Mouse (Mus musculus): Measurements from ENCODE around the gene Acvr1.

Gene Acvr1

DNA sequence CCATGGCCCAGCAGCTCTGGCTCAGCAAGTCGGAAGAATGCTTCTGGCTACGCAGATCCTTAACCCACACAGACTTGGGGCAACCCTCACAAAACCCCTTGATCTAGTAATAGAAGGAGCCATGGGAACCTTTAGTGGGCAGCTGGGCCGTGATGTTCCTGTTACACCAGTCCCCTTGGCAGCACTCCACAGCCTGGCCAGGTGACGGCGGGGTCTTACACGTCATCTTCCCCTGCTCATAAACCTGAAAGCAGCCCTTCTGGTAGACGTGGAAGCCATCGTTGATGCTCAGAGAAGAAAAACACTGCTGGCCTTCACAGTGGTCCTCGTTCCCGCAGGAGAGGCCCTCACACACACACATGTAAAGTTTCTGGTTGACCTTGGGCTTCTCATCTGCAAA, 87.4 kb downstream of the Acvr1 start:
- DNase-seq (ENCODE audit: low read depth, low spot score), result no peak

GRCm38 (mm10) chr2:58478144-58478543, 88.8 kb downstream of the Acvr1 start:
- no peak for DNase-seq (ENCODE audit: low read depth, low spot score)

DNA sequence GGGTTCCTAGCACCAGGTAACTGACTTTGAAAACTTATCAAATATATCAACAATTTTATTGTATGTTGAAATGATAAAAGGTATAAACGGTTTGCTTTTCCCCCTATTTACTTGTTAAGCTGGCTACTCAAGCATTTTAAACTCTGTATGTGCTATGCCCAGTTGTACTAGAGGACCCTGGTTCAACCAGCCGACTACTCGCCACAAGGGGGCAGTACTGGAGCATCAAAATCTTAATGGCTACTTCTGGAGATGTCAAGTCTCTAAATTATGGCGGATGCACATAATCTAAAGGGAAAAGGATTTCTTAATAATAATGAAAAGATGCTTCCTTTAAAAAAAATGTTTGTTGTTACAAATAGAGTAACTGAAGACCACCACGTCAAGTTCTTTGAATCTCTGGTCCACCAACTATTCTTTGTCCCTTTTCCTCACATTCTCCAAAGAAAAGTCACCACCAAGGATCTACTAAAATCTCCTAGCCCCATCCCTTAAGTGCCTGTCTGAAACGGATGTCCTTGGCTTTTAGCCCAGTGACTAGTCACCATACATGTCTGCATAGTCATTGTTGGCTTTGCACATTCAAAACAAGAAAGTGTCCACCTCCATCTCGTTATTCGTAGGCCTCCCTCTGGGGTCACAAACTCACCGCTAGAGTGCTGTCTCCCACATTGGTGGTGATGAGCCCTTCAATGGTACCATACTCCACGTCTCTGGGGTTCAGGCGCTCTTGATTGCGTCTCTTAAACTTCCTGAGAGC, 89.8 kb downstream of the Acvr1 start:
- peak; percentile 27 for DNase-seq (ENCODE audit: low read depth, low spot score)

DNA sequence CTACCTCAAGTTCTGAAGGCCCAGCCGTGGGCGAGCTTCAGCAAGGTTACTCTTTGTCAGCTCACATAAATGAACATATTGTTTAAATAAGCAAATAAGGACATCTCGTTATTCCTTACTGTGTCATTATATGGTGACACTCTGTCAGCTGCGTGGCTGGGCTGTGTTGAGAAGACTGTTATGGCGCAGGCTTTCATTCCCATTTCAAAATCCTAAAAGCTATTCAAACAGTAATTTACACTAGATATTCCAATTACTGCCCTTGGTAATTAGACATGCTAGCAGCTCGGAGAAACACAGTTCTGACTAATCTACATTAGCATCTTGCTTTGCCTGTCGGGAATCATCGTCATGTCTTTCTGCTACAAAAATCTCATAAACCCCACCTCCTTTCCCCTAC, 91.4 kb downstream of the Acvr1 start:
- no peak for DNase-seq (ENCODE audit: low read depth, low spot score)

DNA sequence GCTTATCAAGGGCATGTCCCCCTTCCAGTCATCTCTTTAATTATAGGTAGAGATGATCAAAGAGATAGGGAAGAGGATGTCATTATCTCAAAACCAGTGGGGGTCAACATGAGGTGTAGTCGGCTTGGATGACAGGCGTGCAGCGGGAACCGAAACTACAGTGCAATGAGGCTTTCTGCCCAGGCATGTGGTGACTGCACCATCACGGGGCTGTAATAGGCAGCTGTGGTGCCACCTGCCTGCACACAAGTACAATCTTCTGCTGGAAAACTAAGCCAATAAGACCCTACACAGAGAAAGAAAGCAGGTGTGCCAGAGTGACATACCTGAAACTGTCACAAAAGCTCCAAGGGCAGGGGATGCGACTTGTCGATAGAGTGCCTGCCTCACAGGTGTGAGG, 96.7 kb downstream of the Acvr1 start:
- DNase-seq (ENCODE audit: low read depth, low spot score), result no peak

DNA sequence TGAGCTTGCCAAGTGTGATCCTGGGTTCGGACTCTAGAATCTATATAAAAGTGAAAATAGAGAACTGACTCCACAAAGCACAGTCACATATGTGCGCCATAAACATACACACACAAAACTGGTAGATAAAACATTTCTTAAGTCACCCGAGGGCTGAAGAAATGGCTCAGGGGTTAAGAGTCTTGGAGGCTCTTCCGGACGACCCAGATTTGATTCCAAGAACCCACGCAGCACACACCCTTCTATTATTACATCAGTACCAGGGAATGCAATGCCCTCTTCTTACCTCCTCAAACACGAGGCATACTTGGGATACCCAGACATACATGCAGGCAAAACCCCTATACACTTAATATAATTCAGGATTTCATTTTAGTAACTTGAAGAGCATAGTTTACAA, 97.1 kb downstream of the Acvr1 start, which contains the start of gene Gm17409:
TSS of gene Gm17409 (plus strand) at position 301 of the 400 bp plus-strand sequence.
- DNase-seq (ENCODE audit: low read depth, low spot score), result no peak

DNA sequence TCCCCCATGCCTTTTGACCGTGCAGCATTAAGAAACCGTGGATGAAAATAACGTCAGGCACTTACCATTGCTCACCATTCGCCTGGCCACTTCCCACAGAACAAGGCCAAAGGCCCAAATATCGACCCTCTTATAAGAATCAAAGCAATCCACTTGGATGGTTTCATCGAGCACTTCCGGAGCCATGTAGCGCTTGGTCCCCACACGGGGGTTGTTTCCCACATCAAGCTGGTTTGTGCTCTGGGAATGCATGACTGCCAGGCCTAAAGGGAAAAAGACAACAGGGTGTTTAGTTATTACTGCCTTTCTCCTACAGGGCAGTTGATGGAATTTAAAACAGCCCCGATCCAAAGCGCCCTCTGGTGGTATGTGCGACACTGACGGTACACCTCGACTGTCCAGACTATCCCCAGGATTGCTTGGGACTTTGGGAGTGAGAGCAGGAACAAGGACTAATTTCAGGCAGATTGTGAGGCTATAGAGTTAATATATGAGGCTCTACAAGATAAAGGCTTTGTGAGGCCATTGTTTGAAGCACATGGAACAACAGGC, 108.1 kb downstream of the Acvr1 start:
- DNase-seq (ENCODE audit: low read depth, low spot score), result no peak

- DNase-seq (ENCODE audit: low read depth, low spot score), result no peak
Observed at GRCm38 (mm10) chr2:58457488-58457865, 109.5 kb downstream of the Acvr1 start.

DNA sequence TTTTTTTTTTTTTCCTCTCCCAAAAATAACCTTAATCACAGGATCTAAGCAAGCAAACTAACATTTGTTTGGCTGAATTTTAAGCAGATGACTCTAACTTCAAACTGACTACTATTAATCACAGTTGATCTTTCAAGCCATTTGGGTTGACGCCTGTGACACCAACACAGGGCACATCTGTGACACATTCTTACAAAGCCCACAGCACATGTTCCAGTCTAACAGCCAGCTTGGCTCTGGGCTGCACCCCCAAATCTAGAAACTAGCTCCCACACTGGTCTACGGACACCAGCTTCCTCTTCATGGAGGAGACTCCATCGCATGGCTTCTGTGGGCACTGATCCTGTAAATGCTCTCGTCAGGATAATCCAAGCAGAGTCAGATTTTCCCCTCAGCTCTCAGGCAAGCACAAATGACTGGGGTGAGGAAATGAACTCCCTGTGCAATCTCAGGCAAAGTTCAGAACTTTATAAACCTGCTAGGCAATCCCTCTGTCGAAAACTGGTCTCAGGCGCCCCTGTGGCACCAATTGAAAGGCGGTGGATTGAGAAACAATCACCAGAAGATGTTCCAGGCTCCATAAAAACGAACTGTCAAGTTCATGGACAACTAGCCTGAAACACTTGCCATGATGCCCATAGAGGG, 110.0 kb downstream of the Acvr1 start:
- no peak for DNase-seq (ENCODE audit: low read depth, low spot score)

DNA sequence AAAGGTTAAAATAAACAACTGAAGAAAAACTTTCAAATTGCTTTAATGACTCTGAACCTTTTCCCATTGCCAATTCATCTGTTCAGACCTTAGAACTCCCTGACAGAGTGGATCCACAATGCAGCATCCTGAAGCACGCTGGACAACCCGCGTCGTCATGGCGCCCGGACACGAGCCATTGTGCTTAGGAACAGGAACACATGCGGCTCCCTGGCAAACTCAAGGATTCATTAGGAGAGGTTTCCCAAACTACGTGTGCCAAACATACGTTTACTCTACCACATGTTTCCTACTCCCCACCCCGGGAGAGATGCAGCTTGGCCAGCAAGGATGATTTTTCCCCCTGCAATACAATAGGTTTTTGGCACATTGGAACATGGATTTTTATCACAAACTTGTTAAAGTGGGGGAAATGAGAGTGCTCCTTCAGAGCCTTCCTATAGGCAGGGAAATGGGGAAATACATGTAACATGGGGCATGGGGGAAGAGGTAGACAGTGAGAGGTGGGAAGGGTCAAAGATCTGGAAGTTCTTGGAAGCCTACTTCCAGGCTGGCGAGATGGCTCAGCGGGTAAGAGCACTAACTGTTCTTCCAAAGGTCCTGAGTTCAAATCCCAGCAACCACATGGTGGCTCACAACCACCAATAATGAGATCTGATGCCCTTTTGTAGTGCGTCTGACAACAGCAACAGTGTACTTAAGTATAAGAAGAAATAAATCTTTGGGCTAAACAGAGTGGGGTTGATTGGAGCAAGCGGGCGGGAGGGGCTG, 112.7 kb downstream of the Acvr1 start:
- DNase-seq (ENCODE audit: low read depth, low spot score), result no peak

DNA sequence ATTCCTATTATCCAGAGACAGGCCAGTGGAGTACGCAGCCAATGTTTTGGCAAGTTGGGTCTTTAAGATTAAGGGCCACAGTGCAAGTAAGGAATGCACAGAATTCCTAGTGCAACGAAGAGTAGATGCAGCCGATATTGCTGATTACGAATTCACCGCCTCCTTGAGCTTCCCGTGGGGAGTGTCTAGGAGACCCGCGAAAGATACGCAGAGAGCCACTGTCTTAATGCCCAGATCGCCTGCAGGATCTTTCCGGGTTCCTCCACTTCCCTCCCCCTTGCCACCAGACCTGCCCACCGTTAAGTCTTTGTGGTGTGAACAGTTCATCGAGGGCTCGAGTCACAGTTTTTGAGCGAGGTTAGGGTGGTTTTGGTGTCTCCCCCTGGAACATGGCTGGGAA, 120.0 kb downstream of the Acvr1 start:
- DNase-seq (ENCODE audit: low read depth, low spot score), result no peak

DNA sequence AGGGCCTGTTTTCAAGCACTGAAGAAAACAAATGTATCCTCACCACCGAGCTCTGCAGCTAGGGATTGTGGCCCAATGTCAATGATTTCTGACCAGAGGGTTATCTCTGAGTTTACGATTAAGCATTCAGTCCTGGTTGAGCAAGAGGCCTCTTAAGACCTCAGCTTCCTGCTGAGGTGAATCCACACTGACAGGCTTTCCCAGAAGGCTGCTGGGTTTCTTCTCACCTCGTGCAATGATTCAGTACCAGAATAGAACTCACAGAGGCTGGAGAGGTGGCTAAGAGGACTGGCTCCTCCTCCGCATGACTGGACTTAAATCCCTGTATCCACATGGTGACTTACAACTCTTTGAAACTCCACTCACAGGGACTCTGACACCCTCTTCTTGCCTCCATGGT, 123.8 kb downstream of the Acvr1 start:
- DNase-seq (ENCODE audit: low read depth, low spot score), result no peak

DNA sequence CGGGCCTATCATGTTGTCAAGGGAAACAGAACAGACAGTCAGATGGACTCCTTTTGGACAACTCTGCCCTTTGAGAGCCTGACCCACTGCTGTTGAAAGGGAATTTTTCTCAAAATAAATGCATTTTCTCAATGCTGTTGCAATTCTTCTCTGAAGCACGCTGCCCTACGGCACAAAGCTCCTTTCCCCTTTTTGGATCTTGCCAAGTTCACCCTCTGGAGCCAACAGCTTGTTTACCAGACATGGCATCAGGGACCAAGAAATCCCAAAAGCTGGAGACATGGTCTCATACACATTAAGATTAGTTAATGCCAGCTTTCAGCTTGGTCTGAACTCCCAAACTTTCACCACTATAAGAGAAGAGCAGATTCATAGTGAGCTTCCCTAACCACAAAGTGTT, 130.0 kb downstream of the Acvr1 start:
- DNase-seq (ENCODE audit: low read depth, low spot score), result no peak

DNA sequence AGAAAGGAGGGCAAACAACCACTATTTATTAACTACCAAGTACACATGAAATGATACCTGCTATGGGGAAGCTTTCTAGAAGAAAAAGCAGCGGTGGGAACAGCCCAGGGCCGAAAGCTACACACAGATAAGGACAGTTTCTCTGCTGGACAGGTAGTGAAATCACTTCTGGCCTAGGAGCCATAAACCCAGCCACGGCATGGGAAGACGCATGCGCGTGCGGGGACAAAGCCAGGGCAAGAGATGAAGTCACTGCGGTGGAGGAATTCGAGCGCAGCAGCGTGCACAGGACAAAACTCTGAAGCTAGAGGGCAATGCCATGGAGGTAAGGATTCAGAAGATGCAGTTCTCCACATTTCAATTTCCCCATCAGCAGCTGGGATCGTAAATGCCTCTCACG, 131.4 kb downstream of the Acvr1 start:
- DNase-seq (ENCODE audit: low read depth, low spot score), result no peak

DNA sequence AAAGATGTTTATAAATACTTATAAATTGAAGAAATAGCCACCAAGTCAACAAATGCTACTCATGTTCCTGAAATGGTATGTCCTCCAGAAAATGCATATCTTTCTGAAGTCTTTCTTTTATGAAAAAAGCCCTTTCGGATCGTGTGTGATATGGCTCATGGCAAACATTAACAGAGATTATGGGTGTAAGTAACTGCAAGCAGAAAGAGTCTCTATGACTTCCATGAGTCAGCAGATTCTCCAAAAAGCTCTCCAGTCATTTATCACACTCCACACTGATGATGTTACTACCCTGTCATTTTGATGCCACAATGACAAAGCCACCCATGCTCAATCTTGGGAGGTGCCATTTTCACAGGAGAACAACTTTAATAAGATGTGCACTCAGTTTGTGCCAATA, 132.5 kb downstream of the Acvr1 start:
- DNase-seq (ENCODE audit: low read depth, low spot score), result no peak

DNA sequence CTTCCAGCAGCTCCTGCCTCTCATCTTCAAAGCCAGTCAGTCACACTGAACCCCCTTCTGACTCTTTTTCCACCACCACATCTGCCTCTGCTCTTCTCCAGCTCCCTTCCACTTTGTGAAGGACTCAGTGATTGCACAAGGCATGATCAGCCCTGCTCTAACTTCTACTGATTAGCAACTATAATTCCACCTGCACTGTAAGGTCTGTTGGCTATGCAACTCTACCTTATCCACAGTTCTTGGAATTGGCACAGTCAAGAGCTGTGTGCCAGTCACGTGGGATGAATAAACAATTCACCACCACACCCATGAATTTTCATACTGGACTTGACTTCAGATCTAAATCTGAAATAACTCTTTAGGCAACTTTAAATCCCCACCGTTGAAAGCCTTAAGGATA, 133.6 kb downstream of the Acvr1 start:
- no peak for DNase-seq (ENCODE audit: low read depth, low spot score)

DNA sequence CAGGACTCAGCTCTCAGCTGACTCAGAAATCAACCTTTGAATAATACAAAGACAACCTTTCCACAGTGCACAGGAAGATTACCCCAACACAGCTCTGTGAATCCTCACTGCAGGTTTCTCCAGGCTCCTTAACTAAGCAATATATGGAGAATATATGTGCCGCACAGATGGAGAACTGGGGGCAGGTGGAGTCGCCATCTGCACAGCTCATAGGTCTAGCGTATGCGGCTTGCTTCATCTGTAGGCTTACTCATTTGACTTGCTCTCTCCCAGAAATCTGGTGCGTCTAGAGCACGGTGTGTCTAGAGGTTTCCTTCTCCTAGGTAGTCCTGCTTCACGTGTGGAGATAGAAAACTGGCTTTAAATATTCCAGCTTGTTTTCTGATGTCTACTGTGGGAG, 134.7 kb downstream of the Acvr1 start:
- no peak for DNase-seq (ENCODE audit: low read depth, low spot score)

DNA sequence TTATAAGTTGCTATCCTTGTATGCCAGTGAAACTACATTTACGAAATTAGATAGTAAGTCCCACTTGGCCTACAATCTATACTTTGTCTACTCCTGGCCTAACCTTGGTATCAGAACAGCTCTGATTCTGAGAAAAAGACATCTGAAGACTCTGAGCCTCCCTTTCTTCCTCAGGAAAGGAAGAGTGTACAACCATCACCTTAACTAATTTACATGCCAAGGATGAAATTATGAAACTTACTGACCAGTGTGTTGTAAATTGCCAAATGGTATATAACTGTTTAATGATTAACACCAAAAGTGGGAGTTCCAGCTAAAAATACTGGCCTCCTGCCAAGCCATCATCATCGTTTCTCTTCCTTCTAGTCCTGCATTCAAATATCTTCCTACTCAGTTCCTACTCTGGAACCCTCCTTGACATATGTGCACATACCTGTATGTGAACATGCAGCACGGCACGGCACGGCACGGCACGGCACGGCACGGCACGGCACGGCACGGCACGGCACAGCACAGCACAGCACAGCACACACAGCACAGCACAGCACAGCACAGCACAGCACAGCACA, 141.4 kb downstream of the Acvr1 start:
- DNase-seq (ENCODE audit: low read depth, low spot score), result no peak

DNA sequence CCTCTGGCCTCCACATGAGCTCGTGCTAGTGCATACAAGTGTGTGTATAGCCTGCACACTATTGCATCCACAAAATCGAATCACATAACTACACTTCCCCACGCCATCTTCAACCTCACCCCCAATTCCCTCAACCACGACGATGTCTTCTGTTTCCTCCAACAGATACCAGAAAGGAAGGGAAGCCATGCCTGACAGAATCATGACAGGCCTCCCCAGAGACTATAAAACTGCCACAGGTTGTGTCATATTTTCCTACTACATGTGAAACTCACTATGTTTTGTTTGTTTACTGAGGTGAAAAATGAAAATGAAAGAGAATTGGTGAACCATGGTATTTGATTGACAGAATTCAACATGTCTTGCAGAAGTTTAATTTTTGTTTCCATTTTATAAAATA, 143.6 kb downstream of the Acvr1 start:
- no peak for DNase-seq (ENCODE audit: low read depth, low spot score)

DNA sequence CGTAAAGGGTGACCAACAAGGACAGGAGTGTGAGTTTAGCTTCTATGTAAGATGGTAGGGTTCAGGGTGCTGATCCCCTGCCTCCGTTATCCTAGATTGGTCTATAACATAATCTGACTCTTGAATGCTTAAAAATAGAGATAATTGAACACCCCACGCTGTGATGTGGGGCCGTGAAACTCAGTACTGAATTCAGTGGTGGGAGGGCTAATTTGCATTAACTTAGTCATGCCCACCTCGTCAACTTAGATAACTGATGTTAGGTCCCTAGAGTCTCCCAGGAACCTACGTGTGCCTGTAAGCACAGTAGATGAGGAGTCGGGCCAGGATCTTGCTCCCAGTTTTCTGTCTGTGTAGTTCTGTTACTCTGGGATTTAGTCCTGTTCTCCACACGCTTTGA, 147.4 kb downstream of the Acvr1 start:
- no peak for DNase-seq (ENCODE audit: low read depth, low spot score)

DNA sequence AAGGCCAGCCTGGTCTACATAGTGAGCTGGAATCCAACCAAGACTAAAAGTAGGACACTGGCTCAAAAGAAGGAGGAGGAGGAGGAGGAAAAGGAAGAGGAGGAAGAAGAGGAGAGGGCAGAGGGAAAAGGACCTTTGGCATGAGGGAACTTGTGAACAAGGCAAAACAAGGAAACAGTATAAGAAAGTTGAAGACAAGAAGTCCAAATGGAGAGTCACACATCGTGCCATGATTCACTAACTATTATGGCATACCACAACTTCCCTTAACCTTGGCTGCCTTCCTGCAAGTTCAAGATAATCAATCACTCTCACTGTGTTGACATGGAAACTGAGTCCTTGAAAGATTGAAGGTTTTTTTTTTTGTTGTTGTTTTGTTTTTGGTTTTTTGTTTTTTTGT, 148.8 kb downstream of the Acvr1 start:
- no peak for DNase-seq (ENCODE audit: low read depth, low spot score)

GRCm38 (mm10) chr2:58417684-58418083, 149.3 kb downstream of the Acvr1 start:
- no peak for DNase-seq (ENCODE audit: low read depth, low spot score)

All from CD4-positive helper T cell, adult 2 months (primary cell).